Mouse (Mus musculus) spleen, postnatal 10 days (tissue): Measurements from ENCODE around the gene Scn4b.
A peak's percentile ranks its signal among the peaks of the same experiment; 100 is the strongest.

ENCODE experiments used
- DNase-seq, 2 experiments: peaks; one replicate each; pipeline ENCODE4 v3.0.0; 2021 to 2022; ENCODE audit warnings: low spot score in 2 of 2

The Scn4b gene

GRCm38 (mm10) chr9:45125211-45125610 lies 13.0 kb upstream of the Scn4b start:
- DNase-seq: no peak

DNA sequence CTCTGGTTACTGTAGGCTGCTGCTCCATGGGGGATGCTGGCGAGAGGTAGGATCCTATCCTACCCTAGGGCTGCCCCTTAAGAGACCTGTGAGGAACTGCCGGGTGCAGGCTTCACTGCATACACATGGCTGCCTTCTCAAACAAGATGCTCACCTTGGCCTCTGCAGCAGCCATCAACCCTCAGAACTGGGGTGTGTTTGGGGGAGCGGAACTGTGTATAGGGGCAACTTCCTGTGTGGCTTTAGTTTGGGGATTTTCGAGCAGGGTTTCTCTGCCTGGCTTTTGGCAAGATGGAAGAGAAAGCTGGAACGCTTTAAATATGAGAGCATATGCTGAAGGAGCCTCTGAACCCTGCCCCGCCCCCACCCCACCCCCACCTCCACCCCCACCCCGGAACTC lies 11.3 kb upstream of the Scn4b start:
- DNase-seq: no peak

DNA sequence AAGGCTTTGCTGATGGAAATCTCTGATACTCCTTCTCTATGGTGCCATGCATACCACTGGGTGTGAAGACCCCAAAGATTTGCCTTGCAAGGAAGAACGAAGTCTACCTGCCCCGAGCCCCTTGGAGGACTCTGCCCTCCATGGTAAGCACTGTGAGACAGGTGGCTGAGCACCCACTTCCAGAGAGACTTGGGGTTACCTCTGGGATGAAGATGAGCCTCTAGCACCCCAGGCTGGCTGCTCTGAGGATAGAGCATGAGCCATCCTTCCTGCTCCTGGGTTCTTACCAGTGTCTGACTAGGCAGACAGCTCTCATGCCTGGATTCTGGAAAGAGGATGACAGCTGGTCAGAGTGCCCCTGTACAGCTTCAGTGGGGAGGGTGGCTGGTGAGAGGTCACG lies 8.1 kb upstream of the Scn4b start:
- no peak for DNase-seq

DNA sequence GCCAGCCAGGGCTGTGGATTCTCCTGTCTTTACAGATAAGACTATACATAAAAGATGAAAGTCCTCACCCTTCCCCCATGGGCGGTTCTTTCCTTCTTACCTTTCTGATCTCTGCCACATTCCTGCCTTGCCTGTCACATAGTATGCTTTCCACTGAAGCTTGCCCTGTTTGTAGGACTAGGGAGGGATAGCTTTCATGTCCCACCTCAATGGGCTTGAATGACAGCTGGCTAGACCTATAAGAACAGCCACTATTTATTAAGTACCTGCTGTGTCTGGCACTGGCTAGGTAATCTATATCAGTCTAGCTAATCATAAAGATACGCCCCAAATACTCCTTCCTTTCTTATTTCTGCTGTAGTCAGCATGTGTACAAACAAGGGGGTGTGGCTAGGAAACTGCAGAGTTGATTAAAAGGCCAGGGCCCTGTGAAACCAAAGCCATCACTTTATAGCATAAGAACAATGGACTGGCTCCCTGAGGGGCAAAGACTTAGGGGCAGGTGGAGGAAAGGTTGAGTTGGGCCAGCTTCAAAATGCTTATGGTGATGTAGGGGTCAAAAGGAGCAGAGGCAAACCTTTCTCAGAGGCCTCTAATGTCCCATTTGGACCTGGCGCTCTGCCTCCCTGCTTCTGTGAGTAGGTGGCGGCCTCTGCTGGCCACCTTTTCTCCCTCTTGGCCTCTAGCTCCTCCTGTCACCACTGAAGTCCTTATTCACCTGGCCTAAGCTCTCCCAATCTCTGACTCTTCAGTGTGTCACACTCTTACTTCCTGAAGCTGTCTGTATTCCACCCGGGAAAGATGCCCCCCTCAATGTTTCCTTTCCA lies 4.5 kb upstream of the Scn4b start:
- peak in 1 of 2 experiments; percentile 77 for DNase-seq

- DNase-seq: no peak
Observed at GRCm38 (mm10) chr9:45136442-45137169, 1.6 kb upstream of the Scn4b start.

GRCm38 (mm10) chr9:45139082-45139481 lies 887 bp downstream of the Scn4b start:
- no peak for DNase-seq

DNA sequence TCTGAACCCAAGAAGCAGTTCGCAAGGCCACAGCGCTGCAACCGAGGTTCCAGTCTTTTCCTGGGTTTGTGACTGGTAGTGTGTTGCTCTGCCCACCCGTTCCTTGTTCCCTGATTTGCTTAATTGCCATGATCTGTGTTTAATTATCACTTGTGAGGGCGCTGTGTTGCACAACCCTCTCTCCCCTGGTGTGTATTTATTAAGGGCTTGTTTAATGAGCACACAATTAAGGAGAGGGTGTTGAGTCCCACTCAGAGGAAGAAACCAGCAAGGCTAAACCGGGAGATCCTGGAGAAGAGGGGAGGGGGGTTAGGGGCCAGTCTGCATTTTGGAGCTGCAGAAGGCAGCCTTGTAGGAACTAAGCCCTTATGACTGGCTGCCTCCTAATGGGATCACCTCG lies 2.8 kb downstream of the Scn4b start:
- no peak for DNase-seq

- no peak for DNase-seq
Observed at GRCm38 (mm10) chr9:45142686-45143085, 4.5 kb downstream of the Scn4b start.

- no peak for DNase-seq
Observed at GRCm38 (mm10) chr9:45145533-45146266, 7.5 kb downstream of the Scn4b start.

DNA sequence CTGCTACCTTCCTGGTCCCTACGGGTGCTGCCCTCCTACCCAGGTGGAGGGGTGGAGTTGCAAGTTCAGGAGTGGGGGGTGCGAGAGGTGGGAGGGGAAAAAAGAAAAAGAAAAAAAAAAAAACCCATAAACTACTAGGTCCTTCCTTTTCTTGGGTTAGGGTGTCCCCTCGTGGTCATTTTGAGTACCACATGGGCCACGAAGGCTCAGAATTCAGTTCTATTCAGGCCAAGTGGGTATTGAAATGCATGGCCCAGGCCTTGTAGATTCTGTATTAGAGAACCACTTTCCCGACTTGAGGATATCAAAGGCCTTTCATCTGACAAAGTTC lies 8.0 kb downstream of the Scn4b start:
- peak; percentile 51 to 77 for DNase-seq

DNA sequence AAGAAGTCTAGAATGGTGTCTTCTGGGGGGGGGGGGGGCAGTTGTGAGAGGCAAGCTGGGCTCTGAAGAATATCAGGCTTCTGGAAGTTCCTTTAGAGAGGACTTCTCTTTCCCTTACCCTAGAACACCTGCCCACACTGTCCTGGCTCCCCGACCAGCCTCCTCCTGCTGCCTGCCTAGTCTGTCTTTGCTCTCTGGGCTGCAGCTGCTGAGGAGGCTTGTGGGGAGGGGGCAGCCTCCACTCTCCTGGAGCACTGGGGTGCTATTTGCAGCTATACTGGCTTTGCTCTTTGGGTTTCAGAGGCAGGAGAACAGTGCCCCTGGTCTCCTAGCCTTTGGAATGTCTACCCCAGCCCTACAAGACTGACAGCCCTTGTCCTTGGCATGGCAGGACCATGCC lies 12.7 kb downstream of the Scn4b start:
- no peak for DNase-seq

DNA sequence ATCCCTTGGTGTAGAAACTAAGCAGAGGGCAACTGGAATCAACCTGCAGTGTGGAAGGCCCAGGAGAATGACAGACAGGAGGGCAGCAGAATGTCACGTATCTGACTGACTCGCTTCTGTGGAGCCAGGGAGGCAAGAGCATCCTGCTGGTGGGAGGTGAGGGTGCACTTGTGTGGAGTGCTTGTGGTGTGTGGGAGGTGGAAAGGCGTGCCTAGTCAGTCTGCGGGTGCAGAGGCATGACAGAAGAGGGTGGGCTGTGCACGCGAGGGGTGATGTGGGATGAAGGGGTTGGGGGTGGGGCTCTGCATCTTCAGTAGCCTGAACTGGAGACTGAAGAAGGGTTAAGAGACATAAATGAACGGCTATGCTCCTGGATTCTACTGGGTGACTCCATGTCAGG lies 15.2 kb downstream of the Scn4b start:
- DNase-seq: no peak

- DNase-seq: no peak
Observed at GRCm38 (mm10) chr9:45167903-45168302, 29.7 kb downstream of the Scn4b start.

- DNase-seq: no peak
Observed at GRCm38 (mm10) chr9:45170150-45170549, 32.0 kb downstream of the Scn4b start.

GRCm38 (mm10) chr9:45171073-45171610 lies 32.9 kb downstream of the Scn4b start:
- DNase-seq: no peak

GRCm38 (mm10) chr9:45173475-45173874 lies 35.3 kb downstream of the Scn4b start:
- no peak for DNase-seq

DNA sequence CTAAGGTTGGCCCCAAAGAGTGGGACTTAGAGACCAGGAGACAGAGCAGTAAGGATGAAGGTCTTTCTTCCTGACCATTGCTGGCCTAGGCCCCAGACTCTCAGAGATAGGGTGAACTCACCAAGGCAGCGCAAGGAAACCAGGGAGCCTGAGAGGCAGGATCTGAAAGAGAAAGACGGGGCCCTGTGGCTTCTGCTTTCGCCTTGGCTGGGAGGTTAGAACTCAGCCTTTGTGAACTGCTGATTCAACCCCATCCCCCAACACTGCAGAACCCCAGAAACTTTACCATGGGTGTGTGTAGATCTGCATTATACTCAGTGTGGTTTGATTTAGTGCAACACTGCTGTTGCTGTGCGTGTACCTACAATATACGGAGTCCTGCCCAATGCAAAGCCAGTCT lies 41.1 kb downstream of the Scn4b start:
- DNase-seq: no peak

DNA sequence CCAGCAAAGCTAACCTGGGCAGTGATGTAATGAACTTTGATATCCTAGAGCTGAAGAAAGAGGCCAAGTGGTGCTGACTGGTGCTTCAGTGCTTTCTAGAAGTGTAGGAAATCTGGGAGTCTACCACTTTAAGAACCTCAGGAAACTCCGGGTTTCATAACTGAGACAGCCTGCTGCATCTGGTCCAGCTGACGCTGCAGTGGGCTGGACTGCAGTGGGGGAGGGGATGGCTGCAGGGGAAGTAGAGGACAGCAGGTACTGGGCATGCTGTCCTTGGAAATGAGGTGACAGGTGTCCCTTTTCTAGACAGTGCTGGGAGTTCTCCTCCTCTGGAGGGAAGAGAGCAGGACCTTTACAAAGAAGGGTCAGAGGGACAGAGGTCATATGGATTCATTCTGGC lies 43.6 kb downstream of the Scn4b start, which contains the start of gene BC049352:
Gene BC049352 (plus strand): TSS at position 238 of the 400 bp plus-strand sequence.
- no peak for DNase-seq

GRCm38 (mm10) chr9:45182521-45182920 lies 44.3 kb downstream of the Scn4b start:
- no peak for DNase-seq

- DNase-seq: no peak
Observed at GRCm38 (mm10) chr9:45183266-45183665, 45.1 kb downstream of the Scn4b start.

DNA sequence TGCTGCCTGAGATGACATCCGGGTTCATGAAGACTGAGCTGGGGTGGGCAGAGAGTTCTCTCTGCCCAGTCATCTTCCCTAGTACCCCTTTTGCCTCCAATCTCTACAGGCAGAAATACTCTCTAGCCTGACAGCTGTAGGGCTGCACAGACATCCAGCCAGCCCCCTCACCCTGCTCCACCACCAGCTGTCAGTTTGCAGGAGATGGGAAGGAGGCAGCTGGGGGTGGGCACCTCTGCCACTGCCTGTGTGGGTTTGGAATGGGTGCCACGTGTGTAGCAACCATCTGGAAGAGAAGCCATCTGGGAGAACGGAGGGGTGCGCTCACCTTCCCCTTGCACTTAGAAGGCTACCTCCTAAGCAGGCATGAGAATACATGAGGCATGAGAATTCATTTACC lies 47.1 kb downstream of the Scn4b start:
- DNase-seq: no peak
